9 mouse cellular contexts compared by ENCODE assay signal in genomic region chr17:29896181-29897054, GRCm38 (mm10).
DNase-seq lines count a peak whose midpoint lies in the region; TF ChIP-seq lines count a peak whose summit lies in the region.
"Had no signal": no experiment of that assay in that cellular context is flagged by ENCODE, and none has a peak within 500 bp of the region (broad histone marks: within the 10 kb centered on the region; RNA-seq: fewer than 3 reads in every experiment).

No protein-coding gene starts in this region.

- peak; percentile 53 for DNase-seq in heart, postnatal 4 days
- no peak for DNase-seq in heart, postnatal 36 days
- DNase-seq in ES-E14 (ENCODE audit: low read depth, low spot score), result peak; percentile 70
- peak; percentile 71 for DNase-seq in forebrain, embryonic 10.5 days (ENCODE audit: extremely low spot score, low spot score)
- peak; percentile 16 for DNase-seq in kidney, postnatal 14 days
- DNase-seq in skeletal muscle tissue, adult 2 months (ENCODE audit: low read depth, low spot score), result peak; percentile 70
- no peak for DNase-seq in right cerebral cortex, postnatal 10 days (ENCODE audit: low spot score in 2 of 2)
- no peak for DNase-seq in right cerebral cortex, postnatal 25 days

- H3K4me1 ChIP-seq in ES-E14 (ENCODE audit: control insufficient read depth in 2 of 2, insufficient read depth in 2 of 2, low read length in 2 of 2, poor library complexity in 1 of 2), result peaks cover 0 to 5% of the 10 kb centered on the region in 2 experiments; a peak in 1 of 4 replicates
- peaks cover 38% of the 10 kb centered on the region for H3K4me1 ChIP-seq in forebrain, embryonic 10.5 days

- H3K36me3 ChIP-seq in ES-E14 (ENCODE audit: control insufficient read depth, insufficient read depth, low read length, poor library complexity, severe bottlenecking), result no peaks in the 10 kb centered on the region
- H3K36me3 ChIP-seq in forebrain, embryonic 10.5 days (replicated peaks), result no peaks in the 10 kb centered on the region
- H3K36me3 ChIP-seq: limb, embryonic 15.5 days had no signal

- intact Hi-C loops in heart, postnatal 36 days (cut with DNase I), result no loop called here

- in situ Hi-C loops in ES-E14 (cut with MboI; ENCODE audit: low sequenced_read_pairs in 2 of 2, unreplicated experiment in 2 of 2), result no loop called here

- no peak overlapping the region for H3K27ac ChIP-seq in ES-E14 (ENCODE audit: insufficient read depth, low read depth, low read length, poor library complexity, severe bottlenecking)
- peak overlapping the region; percentile 69 for H3K27ac ChIP-seq in forebrain, embryonic 10.5 days
- H3K27ac ChIP-seq: limb, embryonic 15.5 days had no signal

- H3K9me3 ChIP-seq in ES-E14 (ENCODE audit: control insufficient read depth, insufficient read depth, low read depth, low read length), result no peaks in the 10 kb centered on the region
- no peaks in the 10 kb centered on the region for H3K9me3 ChIP-seq in forebrain, embryonic 10.5 days
- H3K9me3 ChIP-seq: limb, embryonic 15.5 days had no signal

- H3K27me3 ChIP-seq in forebrain, embryonic 10.5 days (ENCODE audit: poor library complexity, severe bottlenecking), result peaks cover 36% of the 10 kb centered on the region

- WGBS in forebrain, embryonic 10.5 days, result 7% methylated on average over 7 of the region's 7 CpGs

- no peak overlapping the region for H3K4me3 ChIP-seq in ES-E14 (ENCODE audit: insufficient read depth in 1 of 2, low read depth in 1 of 2, low read length in 2 of 2, poor library complexity in 1 of 2, severe bottlenecking in 1 of 2)
- peak overlapping the region; percentile 0; the same call in 1 of the 2 replicates for H3K4me3 ChIP-seq in forebrain, embryonic 10.5 days
- H3K4me3 ChIP-seq: limb, embryonic 15.5 days had no signal

- no peak overlapping the region for H3K9ac ChIP-seq in ES-E14 (ENCODE audit: insufficient read depth, low read depth, low read length, poor library complexity, severe bottlenecking)
- H3K9ac ChIP-seq: limb, embryonic 15.5 days had no signal

TF ChIP-seq in ES-E14, 5 proteins besides CTCF, POLR2A, EP300 and RAD21:
- TF ChIP-seq HCFC1 (IDR thresholded peaks at IDR 0.05; ENCODE audit: borderline replicate concordance, insufficient read depth, low read length), result no peak
- peak; percentile 26; the same call in 1 of the 2 replicates for TF ChIP-seq ZC3H11A (IDR thresholded peaks at IDR 0.05; ENCODE audit: borderline replicate concordance, low read depth, low read length)

Comparison
In these comparisons a context has a peak if more than half of its experiments do, and no peak if none do; other contexts are left out.
1. DNase-seq: peak in heart, postnatal 4 days (single experiment), ES-E14 (single experiment), forebrain, embryonic 10.5 days (single experiment), kidney, postnatal 14 days (single experiment) and skeletal muscle tissue, adult 2 months (single experiment); none in heart, postnatal 36 days (0 of 2), right cerebral cortex, postnatal 10 days (0 of 2) and right cerebral cortex, postnatal 25 days (single experiment).